Mouse (Mus musculus) skeletal muscle tissue, adult 2 months (tissue): ENCODE data around the gene Degs2.

Source experiments
- DNase-seq: peaks from one replicate; pipeline ENCODE4 v3.0.0-alpha.2; 2012; ENCODE audit warnings: low read depth, low spot score

The Degs2 gene

DNA sequence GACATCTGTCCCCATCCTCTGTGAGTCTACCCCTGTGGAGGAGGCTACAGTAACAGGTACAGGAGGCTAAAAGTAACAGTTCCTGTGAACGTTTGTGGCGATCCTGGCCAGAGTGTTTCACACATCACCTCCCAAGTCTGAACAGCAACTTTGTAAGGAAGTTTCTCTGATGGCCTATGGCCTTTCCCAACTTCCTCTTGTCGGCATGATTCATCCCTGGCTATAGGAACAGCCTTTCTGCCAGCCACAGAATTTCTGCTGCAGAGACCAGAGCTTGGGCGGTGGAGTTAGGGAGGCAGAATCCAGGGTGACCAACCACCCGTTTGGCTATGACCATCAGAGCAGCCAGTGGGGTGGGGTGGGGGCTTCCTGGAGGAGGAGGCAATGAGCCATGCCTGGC, 2.1 kb downstream of the Degs2 start:
- DNase-seq: no peak

DNA sequence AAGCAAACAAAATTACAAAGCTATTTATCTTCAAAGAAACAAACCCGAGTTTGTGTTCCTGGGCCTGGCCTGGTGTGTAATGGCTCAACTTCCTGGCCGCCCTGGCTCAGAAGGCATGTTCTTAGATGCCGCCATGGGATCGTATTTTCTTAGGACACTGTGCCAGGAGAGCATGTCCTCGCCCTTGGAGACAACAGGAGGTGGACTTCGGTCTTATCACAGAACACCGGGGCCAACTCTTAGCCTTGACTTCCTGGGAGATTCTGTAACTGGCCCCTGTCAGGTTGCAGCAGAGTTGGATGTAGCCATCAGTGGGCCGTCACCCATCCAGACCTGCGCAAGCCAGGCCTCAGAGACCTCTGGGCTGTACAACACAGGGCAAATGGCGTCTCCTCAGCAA, 2.5 kb downstream of the Degs2 start:
- no peak for DNase-seq

- no peak for DNase-seq
Observed at GRCm38 (mm10) chr12:108698697-108699471, 3.2 kb downstream of the Degs2 start.

DNA sequence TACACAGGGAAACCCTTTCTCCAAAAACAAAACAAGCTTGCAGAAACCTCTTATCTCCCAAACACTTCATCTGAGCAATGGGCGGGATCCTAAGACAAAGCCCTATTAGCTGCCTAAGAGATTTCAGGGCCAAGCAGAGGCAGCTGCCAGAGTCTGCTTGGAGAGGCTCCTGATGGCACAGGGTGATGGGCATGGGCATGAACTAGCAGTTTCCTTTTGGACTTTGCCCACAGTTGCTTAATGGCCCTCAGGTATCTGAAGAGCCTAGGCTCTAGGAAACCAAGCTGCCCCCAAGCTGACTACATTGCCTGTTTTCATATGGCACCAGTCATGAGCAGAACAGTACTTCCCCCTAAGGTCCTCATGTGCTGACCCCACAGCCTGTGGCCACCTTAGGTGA, 7.9 kb downstream of the Degs2 start:
- DNase-seq: no peak

GRCm38 (mm10) chr12:108693592-108693991, 8.5 kb downstream of the Degs2 start:
- DNase-seq: no peak

DNA sequence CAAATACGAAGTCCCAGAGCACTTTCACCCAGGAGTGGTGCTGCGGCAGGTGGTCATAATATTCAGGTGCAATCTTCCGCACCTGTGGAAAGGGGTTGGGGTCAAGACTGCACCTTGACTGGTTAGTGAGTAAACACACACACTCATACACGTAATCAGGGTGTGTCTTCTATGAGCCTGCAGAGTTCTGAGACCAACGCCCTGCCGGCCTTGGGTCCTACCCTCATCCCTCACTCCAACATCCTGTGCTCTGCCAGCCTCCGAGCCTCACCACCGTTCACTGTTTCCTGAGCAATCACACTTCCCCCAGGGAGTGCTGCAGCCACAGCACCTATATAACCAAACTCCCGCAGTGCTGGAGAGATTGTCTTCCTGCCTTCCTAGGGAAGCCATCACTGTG, 11.6 kb downstream of the Degs2 start:
- no peak for DNase-seq

GRCm38 (mm10) chr12:108689167-108689566, 12.9 kb downstream of the Degs2 start:
- DNase-seq: no peak

DNA sequence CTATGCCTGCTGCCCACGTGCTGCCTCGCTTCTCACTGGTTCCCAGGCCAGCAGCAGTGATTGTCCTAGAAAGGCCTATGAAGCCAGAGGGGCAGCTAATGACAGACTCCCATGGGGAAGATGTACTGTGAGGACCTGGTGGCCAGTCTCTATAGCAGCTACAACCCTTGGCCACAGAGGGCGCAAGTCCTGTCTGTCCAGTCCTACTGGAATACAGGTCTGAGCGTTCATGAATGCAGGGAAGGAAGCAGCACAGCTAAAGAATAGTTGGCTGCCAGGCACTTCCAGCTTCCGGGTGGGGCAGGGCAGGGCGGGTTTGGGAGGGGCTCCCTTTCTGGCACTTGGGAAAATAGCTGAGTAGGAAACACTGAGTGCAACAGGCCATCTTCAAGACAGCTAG, 15.2 kb downstream of the Degs2 start:
- no peak for DNase-seq

GRCm38 (mm10) chr12:108686463-108686862, 15.7 kb downstream of the Degs2 start:
- no peak for DNase-seq

DNA sequence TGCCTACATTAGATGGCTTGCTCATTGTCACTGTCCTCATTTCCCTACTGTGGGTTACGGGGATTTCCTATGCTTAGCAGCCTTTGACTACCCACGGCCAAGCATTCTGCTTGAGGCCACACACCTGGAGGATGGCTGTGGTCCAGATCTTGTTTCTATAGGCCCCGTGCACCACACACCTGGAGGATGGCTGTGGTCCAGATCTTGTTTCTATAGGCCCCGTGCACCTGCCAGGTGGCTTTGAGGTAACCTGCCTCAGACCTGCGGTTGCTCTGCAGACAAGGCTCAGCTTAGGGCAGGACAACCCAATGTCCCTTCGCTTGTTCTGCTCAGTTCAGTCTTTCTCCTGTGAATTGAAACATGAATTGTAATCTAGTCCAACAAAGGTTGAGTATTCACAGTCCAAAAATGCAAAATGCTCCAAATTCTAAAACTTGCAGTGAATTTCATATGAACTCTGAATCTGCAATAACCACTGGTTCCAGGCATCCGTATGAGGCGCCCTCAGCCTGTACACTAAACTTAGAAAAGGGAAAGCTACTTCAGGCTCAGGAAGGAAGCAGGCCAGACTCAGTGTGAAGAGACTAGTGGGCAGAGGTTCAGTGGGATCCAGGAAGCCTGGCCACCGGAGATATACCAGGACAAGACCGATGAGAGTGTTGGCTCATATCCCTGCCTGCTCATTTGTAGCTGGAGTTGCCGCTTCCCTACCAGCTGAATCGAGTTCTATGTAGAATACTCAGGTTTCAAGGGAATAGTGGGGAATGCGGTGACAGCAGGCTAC, 19.7 kb downstream of the Degs2 start:
- no peak for DNase-seq

DNA sequence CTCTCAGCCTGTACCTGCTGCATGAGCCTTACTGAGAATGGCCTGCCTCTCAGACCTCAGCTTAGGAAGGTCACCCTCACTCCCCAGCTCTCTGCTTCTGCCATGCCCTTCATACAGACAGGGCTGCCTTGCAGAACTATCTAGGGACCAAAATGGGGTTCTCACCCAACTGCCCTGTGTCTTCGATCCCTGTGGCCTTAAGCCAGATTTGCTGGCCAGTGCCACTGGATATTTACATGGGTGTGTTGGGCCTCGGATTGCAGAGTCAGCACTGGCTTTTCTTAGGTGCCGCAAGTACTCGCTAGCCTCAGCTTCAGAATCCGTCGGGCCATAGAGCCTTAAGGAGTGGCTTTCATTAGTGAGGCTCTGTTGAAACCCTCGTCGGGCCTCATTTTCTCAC, 21.3 kb downstream of the Degs2 start:
- DNase-seq: no peak

GRCm38 (mm10) chr12:108678366-108678765, 23.7 kb downstream of the Degs2 start:
- DNase-seq: no peak

DNA sequence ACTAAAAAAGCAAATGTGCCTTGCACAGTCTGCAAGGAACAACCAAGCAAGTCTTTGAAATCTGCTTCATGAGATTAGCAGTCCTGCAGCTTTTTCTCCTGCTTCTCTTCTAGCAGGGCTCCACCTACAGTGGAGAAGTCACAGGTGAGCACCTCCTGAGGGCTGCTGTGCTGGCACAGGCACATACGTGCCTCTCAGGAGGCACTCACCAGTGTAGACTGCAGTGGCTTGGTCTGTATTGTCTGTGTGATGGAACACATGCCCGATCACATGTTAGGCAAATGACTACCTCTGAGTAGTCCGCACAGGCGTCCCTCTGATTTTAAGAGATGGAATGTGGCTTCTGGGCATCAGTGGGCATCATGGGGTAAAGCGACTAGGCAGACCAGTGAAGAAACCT, 25.0 kb downstream of the Degs2 start:
- no peak for DNase-seq

DNA sequence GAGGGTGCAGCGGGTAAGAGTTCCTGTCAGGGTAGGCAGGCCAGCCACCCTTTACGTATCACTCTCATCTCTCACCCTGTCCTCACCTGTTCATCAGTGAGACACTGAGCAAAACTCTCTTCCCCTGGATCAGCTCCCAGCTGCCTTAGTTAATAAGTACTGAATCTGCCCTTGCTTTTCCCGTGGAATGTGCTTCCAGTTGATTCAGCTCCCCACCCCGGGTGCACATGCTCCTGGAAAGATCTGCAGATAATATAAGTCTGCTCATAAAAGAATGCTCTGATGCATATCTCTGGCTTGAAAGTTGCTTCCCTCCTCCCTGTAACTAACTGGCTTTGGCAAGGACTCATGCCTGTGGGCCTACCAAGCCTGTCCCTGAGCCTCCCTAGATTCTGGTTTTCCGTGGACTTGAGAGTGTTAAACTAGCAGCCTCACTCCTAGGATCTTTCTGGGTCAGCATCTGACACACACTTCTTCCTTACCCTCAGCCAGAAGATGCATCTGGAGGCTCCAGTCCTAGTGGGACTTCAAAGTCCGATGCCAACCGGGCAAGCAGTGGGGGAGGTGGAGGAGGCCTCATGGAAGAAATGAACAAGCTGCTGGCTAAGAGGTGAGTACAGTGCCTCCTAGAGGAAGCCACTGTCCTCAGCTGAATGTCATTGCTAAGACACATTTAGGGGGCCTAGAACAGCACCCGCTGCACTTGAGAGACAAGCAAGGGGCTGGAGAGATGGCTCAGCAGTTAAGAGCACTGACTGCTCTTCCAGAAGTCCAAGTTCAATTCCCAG, 26.3 kb downstream of the Degs2 start:
- DNase-seq: no peak

GRCm38 (mm10) chr12:108674916-108675315, 27.2 kb downstream of the Degs2 start:
- DNase-seq: no peak

- DNase-seq: peak; percentile 53
Observed at GRCm38 (mm10) chr12:108674502-108674901, 27.6 kb downstream of the Degs2 start.

- no peak for DNase-seq
Observed at GRCm38 (mm10) chr12:108673546-108673945, 28.6 kb downstream of the Degs2 start.

DNA sequence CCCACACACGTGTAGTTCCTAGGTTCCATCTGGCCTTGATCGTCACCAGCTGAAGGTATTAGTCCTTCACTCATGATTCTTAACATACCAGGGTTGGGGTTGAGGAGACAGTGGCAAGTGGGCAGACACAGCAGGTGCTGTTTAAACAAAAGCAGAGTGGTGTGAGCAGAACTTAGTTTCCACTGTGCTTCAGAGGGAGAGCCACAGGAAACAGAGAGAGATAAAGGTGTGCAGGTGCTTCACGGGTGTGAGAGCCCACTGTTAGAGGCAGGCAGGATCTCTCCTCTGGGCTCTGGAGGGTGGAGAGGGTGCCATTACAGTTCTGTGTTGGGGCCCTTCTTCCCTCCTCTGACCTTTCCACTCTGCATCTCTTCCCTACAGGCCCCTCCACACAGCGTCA, 29.2 kb downstream of the Degs2 start:
- DNase-seq: no peak

DNA sequence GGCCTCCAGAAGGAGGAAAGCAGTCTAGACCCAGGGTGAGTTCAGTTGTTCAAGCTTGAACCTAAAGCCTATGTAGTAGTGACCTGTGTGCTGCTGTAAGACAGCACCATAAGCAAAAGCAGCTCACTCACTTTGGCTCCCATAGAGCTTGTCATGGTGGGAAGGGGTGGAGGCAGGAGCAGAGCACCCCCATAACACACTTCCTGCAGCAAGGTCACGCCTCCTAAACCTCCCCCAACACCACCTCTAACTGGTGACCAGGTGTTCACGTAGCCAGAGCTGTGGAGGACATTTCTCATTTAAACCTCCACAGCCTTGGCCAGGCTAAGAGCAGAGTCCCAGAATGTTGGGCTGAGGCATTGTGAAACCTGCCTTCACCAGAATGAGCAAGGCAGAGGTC, 30.6 kb downstream of the Degs2 start:
- DNase-seq: no peak

DNA sequence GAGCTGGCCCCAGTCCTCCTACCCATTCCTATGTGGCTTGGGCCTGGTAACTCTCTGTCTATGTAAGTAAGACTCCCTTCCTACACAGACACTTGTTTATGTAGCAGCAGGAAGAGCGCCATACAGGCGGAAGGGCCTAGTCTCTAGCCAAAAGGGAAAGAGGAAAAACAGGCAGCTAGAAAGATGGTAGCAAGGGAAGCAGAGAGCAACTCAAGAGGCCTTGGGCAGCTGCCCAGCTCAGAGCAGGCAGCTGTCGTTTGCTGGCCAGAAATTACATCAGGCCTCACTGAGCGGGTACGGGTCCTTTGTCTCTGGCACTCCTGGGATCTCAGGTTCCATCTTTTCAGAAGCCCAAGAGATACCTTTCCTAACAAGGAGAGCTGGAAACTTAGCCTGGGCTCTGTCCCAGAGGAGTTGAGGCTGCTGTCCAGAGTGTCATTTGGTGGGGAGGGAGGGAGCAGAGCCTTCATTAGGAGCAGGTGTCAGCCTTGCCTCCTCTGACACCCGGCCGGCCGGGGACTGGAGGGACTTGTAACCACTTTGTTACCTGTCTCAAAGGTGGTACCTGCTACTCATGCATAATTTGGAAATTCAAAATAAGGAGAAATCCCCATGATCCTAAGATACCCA, 33.4 kb downstream of the Degs2 start:
- DNase-seq: peak; percentile 58

GRCm38 (mm10) chr12:108657350-108657749, 44.8 kb downstream of the Degs2 start:
- no peak for DNase-seq
